Mouse (Mus musculus) olfactory bulb, adult 2 months (tissue): ENCODE data around the gene Rps29. TPM values are rescaled to one million over a fixed set of nuclear protein-coding genes. Genes with fewer than 3 reads are reported as not detected.
"Not testable (repeated sequence)": the region's sequence is repeated elsewhere in the genome, so short reads cannot be mapped to it uniquely, and the experiment has no call there.

ENCODE experiments used
- H3K27ac ChIP-seq: fragments of 200-500 bp; 2 replicates; pipeline ENCODE4 v1.5.1; 2012; ENCODE audit warnings: low read depth, low read length; ENCODE audit not compliant: insufficient read depth
- H3K4me1 ChIP-seq: fragments of 200-500 bp; 2 replicates; pipeline ENCODE4 v1.6.1; 2012; ENCODE audit warnings: low read length; ENCODE audit not compliant: control insufficient read depth, insufficient read depth
- H3K4me3 ChIP-seq: fragments of 200-500 bp; 2 replicates; pipeline ENCODE4 v1.5.1; 2012; ENCODE audit warnings: mild to moderate bottlenecking, low read depth, low read length, moderate library complexity; ENCODE audit not compliant: insufficient read depth
- CTCF ChIP-seq: fragments of 200-500 bp; IDR thresholded peaks from 2 replicates; pipeline ENCODE4 v1.5.1; 2012; ENCODE audit warnings: low read depth, mild to moderate bottlenecking, low read length, moderate library complexity; ENCODE audit not compliant: insufficient read depth
- POLR2A ChIP-seq: fragments of 200-500 bp; IDR thresholded peaks from 2 replicates; pipeline ENCODE4 v1.6.1; 2012; ENCODE audit warnings: mild to moderate bottlenecking, low read depth, low read length, moderate library complexity; ENCODE audit not compliant: insufficient read depth
- WGBS: fragments of 180-500 bp; shearing (Covaris S2); methylation state at CpG from one replicate; pipeline ENCODE4 v1.1.7; 2018; 5-methylcytosine and 5-hydroxymethylcytosine counted together
- polyA plus RNA-seq: library from polyadenylated mRNA; stranded (reverse); fragments of >200 nt; gene quantifications from 2 replicates; pipeline ENCODE4 v1.2.4, GENCODE M21; 2012; ENCODE audit warnings: low replicate concordance; ENCODE audit not compliant: missing spikeins, insufficient read depth, insufficient read length

Gene Rps29
- polyA plus RNA-seq: not detected in 2 replicates

DNA sequence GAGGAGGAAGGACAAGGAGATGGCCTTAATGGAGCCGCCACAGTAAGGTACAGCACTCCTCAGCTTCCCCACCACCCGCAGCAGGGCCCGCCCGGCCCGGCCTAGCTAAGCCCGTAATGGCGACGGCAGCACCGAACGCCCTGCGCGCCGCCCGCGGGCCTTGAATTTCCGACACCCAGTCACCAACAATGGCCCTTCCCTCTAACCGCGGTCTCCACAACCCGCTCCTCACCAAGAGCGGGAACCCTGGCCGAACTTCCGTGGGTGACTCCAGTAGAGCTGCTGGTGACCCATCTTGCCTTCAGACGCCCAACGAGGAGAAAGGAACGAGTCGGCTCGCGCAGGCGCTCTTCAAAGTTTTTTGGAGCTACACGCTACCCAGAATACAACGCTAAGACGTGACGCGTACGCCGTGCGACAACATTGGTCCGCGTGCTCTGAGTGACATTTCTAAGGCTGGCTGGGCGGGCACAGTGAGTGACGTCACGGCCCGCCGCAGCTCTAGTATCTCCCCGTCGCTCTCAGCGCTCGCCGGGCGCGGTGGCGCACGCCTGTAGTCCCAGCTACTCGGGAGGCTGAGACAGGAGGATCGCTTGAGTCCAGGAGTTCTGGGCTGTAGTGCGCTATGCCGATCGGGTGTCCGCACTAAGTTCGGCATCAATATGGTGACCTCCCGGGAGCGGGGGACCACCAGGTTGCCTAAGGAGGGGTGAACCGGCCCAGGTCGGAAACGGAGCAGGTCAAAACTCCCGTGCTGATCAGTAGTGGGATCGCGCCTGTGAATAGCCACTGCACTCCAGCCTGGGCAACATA is at the start of gene Rps29:
Rps29 (minus strand) TSS at position 422 of the 813 bp plus-strand sequence.
- Histone ChIP-seq H3K27ac (peak within 1 kb of the TSS; percentile 66), H3K4me3 (peak within 1 kb of the TSS; percentile 88)
- peak; percentile 73 for TF ChIP-seq POLR2A
- not testable (repeated sequence) for H3K4me1 ChIP-seq
- WGBS: under 1% methylated on average over 58 of the region's 68 CpGs

DNA sequence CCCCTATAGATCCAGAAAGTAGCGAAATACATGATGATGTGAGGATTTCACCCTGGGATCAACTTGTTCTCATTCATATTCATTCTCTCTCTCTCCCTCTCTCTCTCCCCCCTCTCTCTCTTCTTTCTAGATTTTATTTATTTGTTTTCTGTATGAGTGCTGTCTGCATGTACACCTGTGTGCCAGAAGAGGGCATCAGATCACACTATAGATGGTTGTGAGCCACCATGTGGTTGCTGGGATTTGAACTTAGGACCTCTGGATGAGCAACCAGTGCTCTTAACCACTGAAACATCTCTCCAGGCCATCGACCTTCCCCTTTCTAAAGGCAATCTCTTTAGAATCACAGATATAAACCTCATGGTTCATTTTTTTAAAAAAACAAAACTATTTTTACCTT is 49.5 kb upstream of the Rps29 start:
- TF ChIP-seq CTCF (no peak), POLR2A (no peak)
- peaks cover 2% of the 10 kb centered on the region; the same call in 1 of the 2 replicates for H3K4me1 ChIP-seq
- no peak overlapping the region for H3K27ac ChIP-seq
- H3K4me3 ChIP-seq: no peak overlapping the region
- WGBS: 97% methylated on average over 2 of the region's 2 CpGs

DNA sequence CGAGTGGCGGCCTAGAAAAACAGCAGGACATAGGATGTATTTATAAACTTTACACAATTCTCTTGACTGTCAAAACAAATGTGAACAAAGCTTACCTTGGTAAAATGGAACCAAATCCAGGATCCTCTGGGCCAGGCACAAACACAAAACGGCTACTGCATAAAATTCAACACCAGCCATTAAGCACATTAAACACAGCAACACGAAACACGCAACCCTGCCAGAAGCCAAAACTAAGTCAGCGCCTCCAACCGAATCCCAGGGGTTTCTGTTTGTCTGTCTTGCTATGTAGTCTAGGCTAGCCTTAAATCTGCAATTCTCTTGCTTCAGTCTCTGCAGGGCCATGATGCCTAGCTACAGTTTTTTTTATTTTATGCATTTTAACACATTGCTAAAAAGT is 48.9 kb upstream of the Rps29 start:
- 89% methylated on average over 7 of the region's 7 CpGs for WGBS
- H3K4me1 ChIP-seq: peaks cover 2% of the 10 kb centered on the region; the same call in 1 of the 2 replicates

DNA sequence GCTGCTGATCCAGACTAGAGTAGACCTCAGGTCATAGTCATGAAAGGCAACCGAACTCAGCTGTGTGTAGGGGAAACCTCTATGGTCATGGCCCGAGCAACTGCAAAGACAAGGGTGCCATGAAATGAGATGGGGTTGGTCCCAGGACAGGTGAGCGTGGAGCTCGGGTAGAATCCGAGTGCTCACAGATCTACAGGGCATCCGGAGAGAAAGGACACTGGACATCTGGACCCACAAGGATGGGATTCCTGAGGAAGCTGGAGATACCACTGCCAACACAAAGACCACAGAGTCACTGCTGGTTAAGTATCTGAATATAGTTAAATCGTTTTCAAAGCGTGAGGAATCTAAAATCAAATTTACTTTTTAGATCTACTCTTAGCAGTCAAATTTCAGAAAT is 48.4 kb upstream of the Rps29 start:
- WGBS: 93% methylated on average over 8 of the region's 8 CpGs

More for the DNA sequence above, 48.9 kb upstream of the Rps29 start:
- TF ChIP-seq CTCF: no peak
- Histone ChIP-seq H3K27ac (no peak overlapping the region), H3K4me3 (no peak overlapping the region)

DNA sequence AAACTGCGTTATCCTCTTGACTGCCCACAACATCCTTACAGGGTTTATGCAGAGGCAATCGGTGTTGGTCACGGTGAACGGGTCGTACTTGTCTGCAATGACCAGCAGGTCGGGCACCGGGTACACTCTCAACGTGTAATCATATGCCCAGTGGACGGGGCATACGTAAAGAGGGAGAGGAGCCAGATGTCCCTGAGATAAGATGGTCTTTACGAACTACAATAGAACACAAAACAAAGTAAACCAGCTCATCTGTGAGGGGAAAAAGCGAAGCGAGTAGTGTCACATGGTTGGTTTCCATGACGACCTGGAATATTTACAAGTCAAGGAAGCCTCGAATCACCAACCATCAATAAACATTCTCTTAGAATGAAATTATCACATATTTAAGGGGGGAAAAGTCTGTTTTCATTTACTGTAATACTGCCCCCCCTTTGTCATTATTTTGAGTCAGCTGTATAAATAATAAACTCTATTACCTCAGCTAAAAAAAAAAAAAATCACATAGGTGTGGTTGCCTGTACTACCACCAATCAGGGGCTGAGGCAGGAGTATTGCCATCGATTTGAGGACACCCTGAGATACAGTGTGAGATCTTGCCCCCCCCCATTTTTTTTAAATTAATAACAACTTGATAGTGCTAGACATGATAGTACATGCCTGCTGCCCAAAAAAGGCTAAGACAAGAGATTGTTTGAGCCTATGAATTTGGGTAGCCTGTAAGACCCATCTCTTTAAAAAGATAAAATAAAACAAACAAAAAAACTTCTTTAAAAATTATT is 45.3 kb upstream of the Rps29 start, which contains the start of gene Gm49384:
Gm49384 (minus strand) TSS at position 216 of the 782 bp plus-strand sequence.
- peaks cover 2% of the 10 kb centered on the region; the same call in 1 of the 2 replicates for H3K4me1 ChIP-seq
- no peak within 1 kb of the TSS for H3K27ac ChIP-seq
- TF ChIP-seq POLR2A: no peak
- no peak for TF ChIP-seq CTCF
- 63% methylated on average over 16 of the region's 16 CpGs for WGBS
- no peak within 1 kb of the TSS for H3K4me3 ChIP-seq

More for the DNA sequence above, 48.4 kb upstream of the Rps29 start:
- H3K4me1 ChIP-seq: peaks cover 2% of the 10 kb centered on the region; the same call in 1 of the 2 replicates
- TF ChIP-seq CTCF (no peak), POLR2A (no peak)
- no peak overlapping the region for H3K4me3 ChIP-seq
- no peak overlapping the region for H3K27ac ChIP-seq

DNA sequence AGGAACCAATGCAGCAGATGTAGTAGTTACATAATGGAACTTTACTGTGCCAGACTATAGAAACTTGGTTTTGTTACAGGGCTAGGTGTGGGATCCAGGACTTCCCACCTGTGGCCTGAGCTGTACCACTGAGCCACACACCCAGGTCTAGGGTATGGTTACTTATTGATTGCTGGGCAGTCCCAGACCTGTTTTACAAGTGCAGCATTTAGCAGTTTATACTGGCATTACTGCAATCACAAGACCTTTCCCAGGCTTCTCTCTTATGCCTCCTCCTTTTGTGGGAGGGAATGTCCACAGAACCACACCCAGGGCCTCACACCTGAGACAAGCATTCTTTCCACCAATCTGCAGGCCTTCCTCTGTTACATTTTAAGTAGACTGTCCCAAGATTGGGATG is 40.0 kb upstream of the Rps29 start:
- H3K4me1 ChIP-seq: peaks cover 7% of the 10 kb centered on the region; the same call in 1 of the 2 replicates
- no peak for TF ChIP-seq POLR2A
- TF ChIP-seq CTCF: no peak
- H3K4me3 ChIP-seq: no peak overlapping the region
- H3K27ac ChIP-seq: no peak overlapping the region

DNA sequence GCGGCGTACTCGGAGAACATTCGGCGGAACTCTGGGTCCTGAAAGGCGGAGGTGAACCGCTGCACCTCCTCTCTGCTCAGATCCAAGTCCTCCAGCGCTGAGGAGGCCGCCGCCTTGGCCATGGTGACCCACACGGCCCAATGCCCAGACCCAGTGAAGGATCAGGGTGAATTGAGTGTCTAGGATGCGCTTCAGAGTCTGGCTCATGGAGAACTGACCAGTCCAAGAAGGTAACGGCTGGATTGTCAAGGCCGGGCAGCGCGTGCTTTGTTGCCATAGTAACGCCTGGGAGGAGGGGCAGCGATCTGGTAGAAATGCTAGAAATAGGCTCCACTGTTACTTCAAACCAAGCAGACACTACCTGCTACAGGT is 39.2 kb upstream of the Rps29 start, which contains the start of gene Dnaaf2:
Dnaaf2 (minus strand) TSS at position 266 of the 372 bp plus-strand sequence.
- peak within 1 kb of the TSS; percentile 67 for H3K4me3 ChIP-seq
- TF ChIP-seq POLR2A: no peak
- TF ChIP-seq CTCF: no peak
- WGBS: under 1% methylated on average over 18 of the region's 18 CpGs
- peaks cover 5% of the 10 kb centered on the region; the same call in 1 of the 2 replicates for H3K4me1 ChIP-seq
- H3K27ac ChIP-seq: peak within 1 kb of the TSS; percentile 89

DNA sequence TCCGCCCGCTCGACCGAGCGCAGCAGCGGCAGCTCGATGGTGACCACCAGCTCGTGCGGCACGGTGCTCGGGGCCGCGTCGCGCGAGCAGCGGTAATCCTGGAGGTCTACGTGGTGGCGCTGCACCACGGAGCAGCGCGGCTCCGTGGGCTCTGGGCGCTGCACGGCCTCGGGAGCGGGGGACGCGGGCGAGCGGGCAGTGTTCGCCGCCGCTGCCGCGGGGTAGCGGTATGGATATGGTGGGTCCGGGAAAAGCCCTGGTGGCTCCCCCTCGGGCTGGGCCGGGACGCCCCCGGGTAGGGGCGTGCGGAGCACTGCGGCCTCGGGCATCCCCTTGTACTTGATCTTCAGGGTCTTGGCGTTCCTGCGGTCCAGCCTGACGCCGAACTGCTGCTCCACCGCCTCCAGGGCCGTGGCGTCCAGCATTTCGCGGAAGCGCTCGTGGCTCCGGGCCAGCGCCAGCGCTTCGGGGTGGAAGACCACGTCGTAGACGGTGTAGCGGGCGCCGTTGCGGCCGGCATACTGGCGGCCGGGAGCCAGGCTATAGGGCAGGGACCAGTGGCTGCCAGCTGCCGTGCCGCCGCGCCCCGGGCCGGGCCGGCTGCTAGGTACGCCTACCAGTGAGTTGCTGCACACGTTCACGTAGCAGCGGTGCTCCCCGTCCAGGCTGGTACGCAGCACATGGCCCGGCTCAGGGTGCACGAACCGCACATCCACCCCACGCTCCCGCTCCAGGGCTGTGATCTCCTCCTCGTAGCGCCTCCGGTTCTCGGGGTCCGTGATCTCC is 38.6 kb upstream of the Rps29 start:
- Histone ChIP-seq H3K27ac (peak overlapping the region; percentile 89), H3K4me3 (peak overlapping the region; percentile 67), H3K4me1 (peaks cover 5% of the 10 kb centered on the region; the same call in 1 of the 2 replicates)
- WGBS: under 1% methylated on average over 94 of the region's 94 CpGs
- no peak for TF ChIP-seq CTCF
- no peak; the same call in 1 of the 2 replicates for TF ChIP-seq POLR2A
